Mouse (Mus musculus) forebrain, embryonic 13.5 days (tissue): ENCODE data around the gene Sart1. TPM values are rescaled to one million over a fixed set of nuclear protein-coding genes. Genes with fewer than 3 reads are reported as not detected.
"Not testable (repeated sequence)": the region's sequence is repeated elsewhere in the genome, so short reads cannot be mapped to it uniquely, and the experiment has no call there.

ENCODE experiments used
- ATAC-seq: fragments of 200-750 bp; cut with Nextera tagmentation; 2 replicates; pipeline ENCODE4 v1.8.0; 2017
- H3K27ac ChIP-seq: fragments of 300-500 bp; sonication (generic); 2 replicates; pipeline ENCODE4 v1.5.1; 2015; ENCODE audit warnings: inconsistent platforms, mild to moderate bottlenecking, moderate library complexity
- H3K27me3 ChIP-seq: fragments of 300-500 bp; sonication (generic); 2 replicates; pipeline ENCODE4 v1.6.1; 2015; ENCODE audit warnings: mild to moderate bottlenecking, inconsistent platforms
- H3K36me3 ChIP-seq: fragments of 300-500 bp; sonication (generic); 2 replicates; pipeline ENCODE4 v1.6.1; 2015; ENCODE audit warnings: mild to moderate bottlenecking, inconsistent platforms; ENCODE audit not compliant: poor library complexity, severe bottlenecking
- H3K4me1 ChIP-seq: fragments of 300-500 bp; sonication (generic); 2 replicates; pipeline ENCODE4 v1.6.1; 2015; ENCODE audit warnings: inconsistent platforms
- H3K4me2 ChIP-seq: fragments of 300-500 bp; sonication (generic); 2 replicates; pipeline ENCODE4 v1.6.1; 2015; ENCODE audit warnings: inconsistent platforms, mild to moderate bottlenecking, moderate library complexity
- H3K4me3 ChIP-seq: fragments of 300-500 bp; sonication (generic); 2 replicates; pipeline ENCODE4 v1.5.1; 2015; ENCODE audit warnings: mild to moderate bottlenecking, inconsistent platforms
- H3K9ac ChIP-seq: fragments of 300-500 bp; sonication (generic); 2 replicates; pipeline ENCODE4 v1.6.1; 2015; ENCODE audit warnings: mild to moderate bottlenecking, inconsistent platforms
- H3K9me3 ChIP-seq: fragments of 300-500 bp; sonication (generic); replicated peaks from 2 replicates; pipeline ENCODE4 v1.6.1; 2016; ENCODE audit warnings: inconsistent platforms
- WGBS: fragments of 180-500 bp; shearing (Covaris S2); methylation state at CpG from one replicate; pipeline ENCODE4 v1.1.7; 2015; 5-methylcytosine and 5-hydroxymethylcytosine counted together
- polyA plus RNA-seq: library from polyadenylated mRNA; unstranded; fragments of >200 nt; fragmentation: Nextera tagmentation; extraction: Ambion mirVana; gene quantifications from 2 replicates; pipeline ENCODE4 v1.2.1, GENCODE M21; 2015

Sart1 gene
- polyA plus RNA-seq, 1 experiment from 2014 or later, result 85.3 TPM

DNA sequence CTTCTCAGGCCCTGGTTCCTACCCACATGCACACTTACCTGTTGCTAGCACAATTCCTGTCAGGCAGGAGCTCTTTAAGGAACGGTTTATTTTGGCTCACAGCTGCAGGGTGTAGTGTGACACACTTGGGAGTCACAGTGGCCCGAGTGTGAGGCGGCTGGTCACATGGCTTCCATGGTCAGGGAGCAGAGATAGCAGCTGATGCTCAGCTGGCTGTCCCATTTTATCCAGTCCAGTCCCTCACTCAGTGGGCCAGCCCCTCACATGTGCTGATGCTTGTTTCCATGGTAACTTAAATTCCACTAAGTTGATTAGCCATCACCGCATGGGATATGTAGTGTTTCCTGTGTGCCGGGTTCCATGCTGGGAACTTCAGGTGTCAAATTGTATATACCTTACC is 23.5 kb upstream of the Sart1 start:
- Histone ChIP-seq H3K36me3 (no peaks in the 10 kb centered on the region), H3K27me3 (no peaks in the 10 kb centered on the region), H3K9me3 (no peaks in the 10 kb centered on the region), H3K27ac (no peak overlapping the region), H3K4me1 (peaks cover 11% of the 10 kb centered on the region), H3K9ac (no peak overlapping the region), H3K4me3 (no peak overlapping the region), H3K4me2 (no peak overlapping the region)
- WGBS, result 77% methylated on average over 5 of the region's 5 CpGs
- ATAC-seq, result no peak

DNA sequence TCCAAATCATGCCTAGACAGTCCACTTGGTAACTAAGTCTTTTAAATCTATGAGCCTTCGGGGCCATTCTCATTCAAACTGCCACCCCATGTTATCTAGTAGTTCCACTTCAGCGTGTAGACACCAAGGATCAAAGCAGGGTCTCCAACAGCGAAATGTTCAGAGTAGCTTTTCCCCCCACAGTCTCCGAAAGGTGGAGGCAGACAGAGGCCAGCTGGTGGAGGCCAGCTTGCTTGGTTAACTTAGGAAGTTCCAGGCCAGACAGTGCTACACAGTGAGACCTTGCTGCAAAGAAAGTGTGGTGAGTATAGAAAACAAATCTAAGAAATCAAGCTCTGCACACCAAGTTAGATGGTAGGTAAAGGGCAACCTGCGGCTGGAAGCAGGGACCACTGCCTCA is 22.1 kb upstream of the Sart1 start:
- no peak overlapping the region for H3K9ac ChIP-seq
- no peaks in the 10 kb centered on the region for H3K27me3 ChIP-seq
- H3K27ac ChIP-seq, result no peak overlapping the region
- H3K4me2 ChIP-seq, result no peak overlapping the region
- ATAC-seq, result no peak
- H3K36me3 ChIP-seq, result no peaks in the 10 kb centered on the region
- H3K4me1 ChIP-seq, result peaks cover 15% of the 10 kb centered on the region
- no peak overlapping the region for H3K4me3 ChIP-seq
- H3K9me3 ChIP-seq, result no peaks in the 10 kb centered on the region
- 88% methylated on average over 5 of the region's 5 CpGs for WGBS

DNA sequence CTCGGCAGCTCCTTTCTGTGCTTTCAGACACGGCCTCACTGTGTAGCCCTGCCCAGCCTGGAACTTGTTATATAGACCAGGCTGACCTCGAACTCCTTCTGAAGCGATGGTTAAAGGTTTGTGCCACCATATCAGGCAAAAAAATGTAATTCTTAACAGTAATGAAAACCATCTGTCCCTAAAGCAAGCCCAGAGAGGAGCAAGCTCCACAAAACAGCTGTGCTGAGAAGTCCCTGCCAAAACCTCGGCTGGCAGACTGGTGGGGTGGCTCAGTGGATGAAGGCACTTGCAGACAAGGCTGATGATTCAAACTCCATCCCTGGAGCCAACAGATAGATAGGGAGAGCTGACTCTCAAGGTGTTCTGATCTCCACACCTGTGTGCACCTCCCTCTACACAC is 20.6 kb upstream of the Sart1 start:
- Histone ChIP-seq H3K4me1 (peaks cover 15% of the 10 kb centered on the region), H3K4me3 (no peak overlapping the region), H3K36me3 (no peaks in the 10 kb centered on the region), H3K9me3 (no peaks in the 10 kb centered on the region), H3K27me3 (no peaks in the 10 kb centered on the region), H3K4me2 (no peak overlapping the region), H3K27ac (no peak overlapping the region), H3K9ac (no peak overlapping the region)
- ATAC-seq, result no peak
- 89% methylated on average over 5 of the region's 5 CpGs for WGBS

DNA sequence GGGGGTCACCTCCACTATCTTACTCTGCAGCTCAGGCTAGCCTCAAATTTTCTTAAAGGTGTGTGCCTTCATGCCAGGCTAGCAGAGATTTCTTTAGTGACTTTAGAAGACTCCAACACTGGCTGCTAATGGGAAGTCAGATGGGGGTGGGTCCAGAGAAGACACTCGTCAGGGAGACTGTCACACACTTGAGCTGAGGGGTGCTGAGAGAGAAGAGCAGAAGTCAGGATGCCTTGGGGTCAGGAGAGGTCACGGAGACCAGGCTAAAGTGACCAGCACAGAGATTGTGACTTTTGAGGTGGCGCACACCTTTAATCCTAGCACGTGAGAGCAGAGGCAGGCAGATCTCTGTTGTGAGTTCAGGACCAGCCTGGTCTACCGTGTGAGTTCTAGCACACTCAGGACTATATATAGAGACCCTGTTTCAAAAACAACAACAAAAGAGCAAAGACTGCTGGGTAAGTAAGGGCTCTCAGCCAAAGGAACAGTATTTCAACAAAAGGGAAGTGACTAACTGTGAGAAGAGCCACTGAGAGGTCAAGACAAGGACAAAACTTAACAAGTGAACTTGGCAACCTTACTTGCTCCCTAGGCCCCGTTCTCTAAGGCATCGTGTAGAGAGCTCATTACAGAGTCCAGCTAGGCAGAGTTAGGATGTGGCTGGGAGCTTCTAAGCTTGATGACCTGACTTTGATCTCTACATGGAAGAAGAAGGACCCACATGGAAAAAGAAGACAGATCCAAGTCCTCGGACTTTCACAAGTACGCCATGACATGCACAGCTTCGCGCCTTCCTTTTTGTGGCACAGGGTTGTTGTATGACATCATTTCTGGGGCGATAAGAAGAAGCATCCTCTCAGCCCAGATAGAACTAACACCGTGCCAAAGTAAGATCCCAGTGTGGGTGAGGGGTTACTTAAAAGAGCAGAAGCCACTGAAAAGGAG is 19.8 kb upstream of the Sart1 start:
- no peak overlapping the region for H3K27ac ChIP-seq
- H3K4me1 ChIP-seq, result peaks cover 15% of the 10 kb centered on the region
- WGBS, result 90% methylated on average over 13 of the region's 13 CpGs
- H3K9ac ChIP-seq, result no peak overlapping the region
- H3K36me3 ChIP-seq, result no peaks in the 10 kb centered on the region
- no peak overlapping the region for H3K4me3 ChIP-seq
- no peaks in the 10 kb centered on the region for H3K9me3 ChIP-seq
- peak overlapping the region; percentile 79 for H3K4me2 ChIP-seq
- ATAC-seq, result no peak
- no peaks in the 10 kb centered on the region for H3K27me3 ChIP-seq

DNA sequence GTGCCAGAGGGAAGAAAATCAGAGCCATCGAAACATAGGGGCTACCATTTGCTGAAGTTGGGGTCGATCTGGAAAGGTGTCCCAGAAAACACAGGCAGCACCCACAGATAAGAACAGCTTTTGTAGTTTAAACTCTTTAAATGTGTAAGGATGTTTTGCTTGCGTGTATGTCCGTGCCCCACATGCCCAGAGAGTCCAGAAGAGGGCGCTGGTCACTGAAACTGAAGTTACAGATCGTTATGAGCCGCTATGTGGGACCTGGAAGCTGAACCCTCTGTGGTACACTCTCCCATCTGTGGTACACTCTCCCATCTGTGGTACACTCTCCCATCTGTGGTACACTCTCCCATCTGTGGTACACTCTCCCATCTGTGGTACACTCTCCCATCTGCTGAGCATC is 18.6 kb upstream of the Sart1 start:
- H3K9ac ChIP-seq, result peak overlapping the region; percentile 70
- no peaks in the 10 kb centered on the region for H3K27me3 ChIP-seq
- 16% methylated on average over 7 of the region's 7 CpGs for WGBS
- no peaks in the 10 kb centered on the region for H3K36me3 ChIP-seq
- peak overlapping the region; percentile 79 for H3K4me2 ChIP-seq
- H3K4me3 ChIP-seq, result peak overlapping the region; percentile 51
- no peaks in the 10 kb centered on the region for H3K9me3 ChIP-seq
- H3K27ac ChIP-seq, result peak overlapping the region; percentile 79
- ATAC-seq, result peak; percentile 57
- peaks cover 15% of the 10 kb centered on the region for H3K4me1 ChIP-seq

DNA sequence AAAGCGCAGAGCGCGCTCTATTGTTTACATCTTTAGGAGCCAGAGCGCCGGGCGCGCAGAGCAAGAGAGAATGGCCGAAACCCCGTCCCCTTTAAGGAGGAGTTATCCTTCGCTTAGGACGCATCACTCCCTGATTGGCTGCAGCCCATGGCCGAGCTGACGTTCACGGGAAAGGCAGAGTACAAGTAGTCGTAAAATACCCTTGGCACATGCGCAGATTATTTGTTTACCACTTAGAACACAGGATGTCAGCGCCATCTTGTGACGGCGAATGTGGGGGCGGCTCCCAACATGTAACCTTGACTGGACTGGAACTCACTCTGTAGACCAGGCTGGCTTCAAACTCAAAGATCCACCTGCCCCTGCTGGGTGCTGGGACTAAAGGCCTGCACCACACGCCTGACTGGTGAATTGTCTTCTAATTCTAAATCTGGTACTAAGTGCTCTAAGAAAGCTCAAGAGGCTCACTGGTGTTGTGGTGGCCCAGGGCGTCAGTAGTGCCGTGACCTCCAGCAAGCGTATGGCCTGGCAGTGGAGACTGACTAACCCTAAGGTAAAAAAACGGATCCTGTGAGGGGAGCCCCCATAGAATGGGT is 18.1 kb upstream of the Sart1 start:
- H3K36me3 ChIP-seq, H3K9me3 ChIP-seq, H3K27me3 ChIP-seq: not testable (repeated sequence)
- peak; percentile 87 for ATAC-seq
- WGBS, result 19% methylated on average over 25 of the region's 25 CpGs
- H3K4me3 ChIP-seq, result peak overlapping the region; percentile 51
- H3K4me1 ChIP-seq, result peaks cover 15% of the 10 kb centered on the region
- H3K27ac ChIP-seq, result peak overlapping the region; percentile 79
- peak overlapping the region; percentile 79 for H3K4me2 ChIP-seq
- H3K9ac ChIP-seq, result peak overlapping the region; percentile 70

DNA sequence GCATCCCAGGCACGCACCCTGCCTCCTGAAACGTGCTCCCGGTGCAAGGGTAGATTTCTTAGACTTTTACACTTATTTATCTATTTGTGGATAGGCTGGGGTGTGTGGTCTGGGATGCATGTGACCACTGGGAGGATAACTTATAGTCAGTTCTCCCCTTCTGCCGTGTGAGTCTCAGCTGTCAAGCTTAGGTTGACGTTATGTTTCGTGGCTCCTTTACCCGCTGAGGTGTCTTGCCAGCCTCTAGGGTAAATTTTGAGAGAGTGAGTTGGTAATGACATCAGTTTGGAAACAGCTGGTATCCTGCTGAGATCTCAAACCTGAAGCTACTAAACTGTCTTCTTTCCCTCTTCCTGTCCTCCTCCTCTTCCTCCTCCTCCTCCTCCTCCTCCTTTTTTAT is 17.4 kb upstream of the Sart1 start:
- no peaks in the 10 kb centered on the region for H3K27me3 ChIP-seq
- H3K36me3 ChIP-seq, result no peaks in the 10 kb centered on the region
- peak overlapping the region; percentile 63 for H3K4me2 ChIP-seq
- H3K9ac ChIP-seq, result peak overlapping the region; percentile 56; the same call in 1 of the 2 replicates
- 30% methylated on average over 7 of the region's 7 CpGs for WGBS
- no peaks in the 10 kb centered on the region for H3K9me3 ChIP-seq
- peak overlapping the region; percentile 57 for H3K27ac ChIP-seq
- H3K4me3 ChIP-seq, result peak overlapping the region; percentile 38
- no peak for ATAC-seq
- H3K4me1 ChIP-seq, result peaks cover 15% of the 10 kb centered on the region

DNA sequence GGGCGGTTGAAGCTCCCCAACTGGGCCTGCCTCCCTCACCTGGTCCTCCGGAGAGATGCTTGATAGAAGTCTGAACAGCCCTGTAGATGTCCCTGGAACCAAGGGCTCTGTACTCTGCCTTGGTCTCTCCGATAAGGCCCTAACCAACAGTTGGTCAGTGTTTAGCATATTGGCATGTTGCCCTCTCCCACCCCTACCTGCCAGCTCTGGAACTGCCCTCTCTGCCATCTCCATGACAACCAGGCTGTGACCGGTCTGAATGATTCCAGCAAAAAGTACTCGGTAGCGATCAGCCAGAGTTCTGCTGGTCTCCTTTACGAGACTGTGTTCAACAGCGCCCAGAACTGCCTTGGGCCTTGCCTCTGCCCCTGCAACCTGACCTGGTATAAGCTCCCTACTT is 13.8 kb upstream of the Sart1 start, which contains the start of gene Tsga10ip:
Gene Tsga10ip, minus strand, starts transcription at position 234 of the 400 bp plus-strand sequence.
- Histone ChIP-seq H3K9ac (peak within 1 kb of the TSS; percentile 21; the same call in 1 of the 2 replicates), H3K4me3 (no peak within 1 kb of the TSS), H3K4me1 (peaks cover 7% of the 10 kb centered on the region), H3K4me2 (no peak within 1 kb of the TSS), H3K36me3 (no peaks in the 10 kb centered on the region), H3K27me3 (no peaks in the 10 kb centered on the region), H3K27ac (no peak within 1 kb of the TSS), H3K9me3 (no peaks in the 10 kb centered on the region)
- ATAC-seq, result no peak
- 77% methylated on average over 8 of the region's 8 CpGs for WGBS

DNA sequence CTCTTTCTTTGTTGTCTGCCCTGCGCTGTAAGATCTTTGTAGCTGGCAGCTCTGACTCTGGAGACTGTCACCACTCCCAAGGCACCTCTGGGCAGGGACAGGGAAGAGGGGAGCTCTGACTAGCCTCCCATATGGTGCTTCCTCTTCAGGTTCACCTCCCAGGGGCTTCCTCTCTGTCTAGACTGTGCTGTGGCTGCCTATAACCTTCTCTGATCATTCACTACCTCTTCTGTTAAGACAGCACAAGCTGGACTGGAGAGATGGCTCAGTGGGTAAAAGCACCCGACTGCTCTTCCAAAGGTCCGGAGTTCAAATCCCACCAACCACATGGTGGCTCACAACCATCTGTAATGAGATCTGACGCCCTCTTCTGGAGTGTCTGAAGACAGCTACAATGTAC is 12.6 kb upstream of the Sart1 start:
- not testable (repeated sequence) for H3K36me3 ChIP-seq, H3K27me3 ChIP-seq, H3K4me1 ChIP-seq, H3K9ac ChIP-seq, ATAC-seq, H3K9me3 ChIP-seq, H3K4me2 ChIP-seq, H3K27ac ChIP-seq, H3K4me3 ChIP-seq
- 75% methylated on average over 4 of the region's 4 CpGs for WGBS

DNA sequence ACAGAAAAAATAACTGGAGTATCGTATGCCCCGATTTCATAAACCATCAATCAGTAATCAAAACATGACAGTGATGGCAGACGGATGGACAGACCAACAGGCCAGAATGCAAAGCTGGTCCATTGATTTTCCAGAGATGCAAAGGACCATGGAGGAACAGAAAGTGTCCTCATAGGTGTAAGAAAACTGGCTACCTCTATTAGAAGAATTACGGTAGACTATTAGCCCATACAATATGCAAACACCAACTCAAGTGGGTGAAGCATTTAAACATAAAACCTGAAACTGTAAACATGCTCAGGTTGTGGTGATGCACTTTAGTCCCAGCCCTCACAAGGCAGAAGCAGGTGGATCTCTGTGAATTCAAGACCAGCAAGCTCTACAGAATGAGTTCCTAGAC is 6.9 kb upstream of the Sart1 start:
- no peak overlapping the region for H3K27ac ChIP-seq
- no peaks in the 10 kb centered on the region for H3K27me3 ChIP-seq
- no peaks in the 10 kb centered on the region for H3K9me3 ChIP-seq
- H3K4me3 ChIP-seq, result no peak overlapping the region
- no peak for ATAC-seq
- peaks cover 10% of the 10 kb centered on the region for H3K4me1 ChIP-seq
- no peak overlapping the region for H3K9ac ChIP-seq
- no peak overlapping the region for H3K4me2 ChIP-seq
- no peaks in the 10 kb centered on the region for H3K36me3 ChIP-seq
- 69% methylated on average over 4 of the region's 4 CpGs for WGBS

DNA sequence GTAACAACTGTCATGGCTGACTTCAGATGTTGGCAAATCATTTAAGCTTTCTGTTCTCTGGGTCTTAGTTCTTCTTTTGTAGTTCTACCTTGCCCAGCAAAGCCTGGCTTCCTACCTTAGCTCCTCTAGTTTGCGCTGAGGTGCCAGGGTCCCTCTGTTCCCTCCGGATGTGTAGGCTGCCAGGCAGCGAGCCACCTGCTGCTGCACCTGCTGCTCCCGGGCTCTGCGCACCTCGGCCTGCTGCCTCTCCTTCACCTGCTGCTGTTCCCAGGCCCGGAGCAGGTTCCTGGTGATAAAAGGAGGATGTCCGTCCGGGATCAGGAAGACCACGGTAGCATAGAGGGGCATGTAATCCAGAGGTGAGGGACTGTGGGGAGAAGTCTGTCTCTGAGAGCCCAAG is 5.7 kb upstream of the Sart1 start:
- peaks cover 22% of the 10 kb centered on the region for H3K4me1 ChIP-seq
- H3K27ac ChIP-seq, result no peak overlapping the region
- H3K9me3 ChIP-seq, result no peaks in the 10 kb centered on the region
- no peaks in the 10 kb centered on the region for H3K27me3 ChIP-seq
- H3K4me3 ChIP-seq, result no peak overlapping the region
- 66% methylated on average over 10 of the region's 10 CpGs for WGBS
- ATAC-seq, result no peak
- H3K9ac ChIP-seq, result no peak overlapping the region; the same call in 1 of the 2 replicates
- no peak overlapping the region for H3K4me2 ChIP-seq
- no peaks in the 10 kb centered on the region for H3K36me3 ChIP-seq

DNA sequence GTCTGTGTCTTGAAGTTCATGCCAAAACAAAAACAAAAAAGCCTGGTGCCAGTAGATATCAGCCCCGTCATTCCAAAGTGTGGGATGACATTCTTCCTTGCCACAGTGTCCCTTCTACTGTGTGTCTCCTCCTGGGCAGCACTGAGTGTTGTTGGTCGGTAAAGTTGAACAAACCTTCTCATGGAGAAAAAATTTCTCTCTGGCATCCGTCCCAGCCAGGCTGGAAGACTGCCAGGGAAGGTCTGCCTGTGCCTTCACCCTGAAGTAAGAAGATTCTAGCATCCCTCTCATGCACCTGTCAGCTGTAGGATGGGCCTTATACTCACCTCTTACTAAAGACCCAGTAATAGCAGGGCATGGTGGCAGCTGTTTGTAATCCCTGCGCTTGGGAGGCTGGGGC is 4.4 kb upstream of the Sart1 start:
- Histone ChIP-seq H3K27me3 (no peaks in the 10 kb centered on the region), H3K27ac (no peak overlapping the region; the same call in 1 of the 2 replicates), H3K36me3 (no peaks in the 10 kb centered on the region), H3K4me2 (no peak overlapping the region), H3K9ac (no peak overlapping the region), H3K4me1 (peaks cover 25% of the 10 kb centered on the region), H3K4me3 (no peak overlapping the region), H3K9me3 (no peaks in the 10 kb centered on the region)
- no peak for ATAC-seq
- WGBS, result 47% methylated on average over 4 of the region's 4 CpGs
